Mouse (Mus musculus) adrenal gland, adult (tissue): Measurements from ENCODE around the gene Fam71e2.

ENCODE experiments used
- DNase-seq, 2 experiments: peaks; one replicate each; pipeline ENCODE4 v3.0.0; 2022 to 2023; ENCODE audit warnings: low spot score in 1 of 2; ENCODE audit not compliant: inconsistent age in 2 of 2

Fam71e2 gene

GRCm38 (mm10) chr7:4771202-4771601 lies at the start of gene Fam71e2:
TSS of gene Fam71e2 (minus strand) at chr7:4771302.
- no peak for DNase-seq

GRCm38 (mm10) chr7:4816559-4816958 lies 45.5 kb upstream of the Fam71e2 start:
- DNase-seq = no peak

- peak in 1 of 2 experiments; percentile 21 for DNase-seq
Observed at GRCm38 (mm10) chr7:4813105-4813791, 42.1 kb upstream of the Fam71e2 start.

GRCm38 (mm10) chr7:4812303-4813104 lies 41.4 kb upstream of the Fam71e2 start, which contains the start of gene Ube2s:
TSS of gene Ube2s (minus strand) at chr7:4812590.
- peak; percentile 99 for DNase-seq

- no peak for DNase-seq
Observed at GRCm38 (mm10) chr7:4811842-4812302, 40.8 kb upstream of the Fam71e2 start.

- peak; percentile 22 to 51 for DNase-seq
Observed at GRCm38 (mm10) chr7:4811131-4811530, 40.0 kb upstream of the Fam71e2 start.

GRCm38 (mm10) chr7:4806716-4807115 lies 35.6 kb upstream of the Fam71e2 start:
- peak in 1 of 2 experiments; percentile 70 for DNase-seq

- DNase-seq = no peak
Observed at GRCm38 (mm10) chr7:4802247-4802646, 31.1 kb upstream of the Fam71e2 start.

GRCm38 (mm10) chr7:4795767-4796433 lies 24.8 kb upstream of the Fam71e2 start:
- peak in 1 of 2 experiments; percentile 75 for DNase-seq

GRCm38 (mm10) chr7:4794631-4795168 lies 23.6 kb upstream of the Fam71e2 start:
- DNase-seq = no peak

- peak in 1 of 2 experiments; percentile 40 for DNase-seq
Observed at GRCm38 (mm10) chr7:4793674-4794073, 22.6 kb upstream of the Fam71e2 start.

GRCm38 (mm10) chr7:4793248-4793647 lies 22.1 kb upstream of the Fam71e2 start:
- peak; percentile 40 to 74 for DNase-seq

- DNase-seq = peak; percentile 96 to 98
Observed at GRCm38 (mm10) chr7:4792278-4793212, 21.4 kb upstream of the Fam71e2 start, which contains the start of gene Rpl28. TSS of gene Rpl28 (plus strand) at chr7:4792874.

GRCm38 (mm10) chr7:4789436-4789935 lies 18.4 kb upstream of the Fam71e2 start, which contains the start of gene Tmem238:
TSS of gene Tmem238 (minus strand) at chr7:4789656.
- DNase-seq = peak in 1 of 2 experiments; percentile 89

- DNase-seq = peak; percentile 81 to 94
Observed at GRCm38 (mm10) chr7:4788499-4789435, 17.7 kb upstream of the Fam71e2 start.

GRCm38 (mm10) chr7:4783667-4784268 lies 12.7 kb upstream of the Fam71e2 start:
- no peak for DNase-seq

GRCm38 (mm10) chr7:4782759-4783158 lies 11.7 kb upstream of the Fam71e2 start, which contains the start of the genes Il11 and Tmem190:
TSS of gene Il11 (minus strand) at chr7:4782859.
TSS of gene Tmem190 (plus strand) at chr7:4782937.
- no peak for DNase-seq

- no peak for DNase-seq
Observed at GRCm38 (mm10) chr7:4782130-4782529, 11.0 kb upstream of the Fam71e2 start.
